Mouse (Mus musculus) kidney, postnatal 14 days (tissue): ENCODE measurements around the gene Tnk2.

Source experiments
- DNase-seq: peaks from one replicate; pipeline ENCODE4 v3.0.0; 2022; ENCODE audit warnings: mixed read lengths

Gene Tnk2

GRCm38 (mm10) chr16:32660557-32661321 is 17.1 kb downstream of the Tnk2 start:
- DNase-seq = peak; percentile 77

- DNase-seq = no peak
These were observed 17.8 kb downstream of the Tnk2 start for GRCm38 (mm10) chr16:32661493-32661921.

- no peak for DNase-seq
These were observed 18.7 kb downstream of the Tnk2 start for GRCm38 (mm10) chr16:32662372-32662771.

GRCm38 (mm10) chr16:32663231-32663858 is 19.7 kb downstream of the Tnk2 start:
- no peak for DNase-seq

GRCm38 (mm10) chr16:32664211-32664610 is 20.5 kb downstream of the Tnk2 start:
- DNase-seq = no peak

GRCm38 (mm10) chr16:32665851-32666665 is 22.4 kb downstream of the Tnk2 start:
- peak; percentile 75 for DNase-seq

- DNase-seq = no peak
These were observed 23.2 kb downstream of the Tnk2 start for GRCm38 (mm10) chr16:32666671-32667551.

GRCm38 (mm10) chr16:32667552-32667872 is 23.8 kb downstream of the Tnk2 start:
- DNase-seq = no peak

GRCm38 (mm10) chr16:32668030-32668429 is 24.4 kb downstream of the Tnk2 start:
- DNase-seq = no peak

- no peak for DNase-seq
These were observed 24.8 kb downstream of the Tnk2 start for GRCm38 (mm10) chr16:32668472-32668871.

- DNase-seq = no peak
These were observed 25.6 kb downstream of the Tnk2 start for GRCm38 (mm10) chr16:32669243-32669642.

GRCm38 (mm10) chr16:32670354-32671124 is 26.9 kb downstream of the Tnk2 start:
- DNase-seq = no peak

- DNase-seq = no peak
These were observed 27.7 kb downstream of the Tnk2 start for GRCm38 (mm10) chr16:32671206-32671887.

GRCm38 (mm10) chr16:32672250-32672649 is 28.6 kb downstream of the Tnk2 start:
- DNase-seq = no peak

GRCm38 (mm10) chr16:32672861-32673560 is 29.3 kb downstream of the Tnk2 start:
- DNase-seq = peak; percentile 63

GRCm38 (mm10) chr16:32674121-32674740 is 30.6 kb downstream of the Tnk2 start:
- no peak for DNase-seq

GRCm38 (mm10) chr16:32677040-32677700 is 33.5 kb downstream of the Tnk2 start:
- no peak for DNase-seq

- DNase-seq = no peak
These were observed 34.2 kb downstream of the Tnk2 start for GRCm38 (mm10) chr16:32677903-32678302.

- DNase-seq = no peak
These were observed 35.1 kb downstream of the Tnk2 start for GRCm38 (mm10) chr16:32678812-32679211.

- no peak for DNase-seq
These were observed 36.3 kb downstream of the Tnk2 start for GRCm38 (mm10) chr16:32679976-32680375.
